Comparison of ENCODE assay signal across 22 mouse cellular contexts in the genomic region with DNA sequence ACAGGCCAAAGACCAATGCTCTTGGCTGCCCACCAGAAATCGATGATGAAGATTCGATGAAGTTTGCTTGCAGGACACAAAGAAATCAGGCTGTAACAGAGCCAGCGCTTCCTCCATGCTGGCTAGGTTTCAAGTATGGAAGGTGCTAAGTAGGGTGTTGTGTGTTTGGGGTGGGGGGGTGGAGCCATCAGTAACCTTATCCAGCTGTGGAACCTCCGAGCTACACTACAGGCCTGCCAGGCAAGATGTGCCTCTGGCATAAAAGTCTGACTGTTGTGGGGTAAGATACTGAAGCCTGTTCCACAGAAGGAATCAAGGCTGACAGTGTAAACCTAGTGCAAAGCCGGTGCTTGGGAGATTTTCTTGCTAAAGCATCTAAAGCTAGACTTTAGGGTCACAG.
A peak's percentile ranks its signal among the peaks of the same experiment; 100 is the strongest.
DNase-seq lines count a peak whose midpoint lies in the region; ATAC-seq and TF ChIP-seq lines count a peak whose summit lies in the region.
"Had no signal": no experiment of that assay in that cellular context is flagged by ENCODE, and none has a peak within 500 bp of the region (broad histone marks: within the 10 kb centered on the region; RNA-seq: fewer than 3 reads in every experiment).

No protein-coding gene starts in this region.

- WGBS in forebrain, embryonic 10.5 days: 87% methylated on average over 5 of the region's 5 CpGs
- 78% methylated on average over 5 of the region's 5 CpGs for WGBS in forebrain, embryonic 15.5 days
- 64% methylated on average over 5 of the region's 5 CpGs for WGBS in limb, embryonic 14.5 days
- WGBS in limb, embryonic 10.5 days: 84% methylated on average over 5 of the region's 5 CpGs
- 54% methylated on average over 5 of the region's 5 CpGs for WGBS in lung, embryonic 16.5 days

- H3K36me3 ChIP-seq in forebrain, embryonic 10.5 days (replicated peaks): no peaks in the 10 kb centered on the region
- H3K36me3 ChIP-seq in forebrain, embryonic 15.5 days: no peaks in the 10 kb centered on the region
- no peaks in the 10 kb centered on the region for H3K36me3 ChIP-seq in limb, embryonic 14.5 days (ENCODE audit: control insufficient read depth, insufficient read depth, low read length)
- no peaks in the 10 kb centered on the region for H3K36me3 ChIP-seq in limb, embryonic 10.5 days
- no peaks in the 10 kb centered on the region for H3K36me3 ChIP-seq in lung, embryonic 16.5 days (ENCODE audit: control insufficient read depth, insufficient read depth, low read length)
- H3K36me3 ChIP-seq: embryonic facial prominence, embryonic 15.5 days; heart, embryonic 10.5 days had no signal

- H3K9me3 ChIP-seq in forebrain, embryonic 10.5 days: peaks cover 4% of the 10 kb centered on the region; the same call in 1 of the 2 replicates
- no peaks in the 10 kb centered on the region for H3K9me3 ChIP-seq in forebrain, embryonic 15.5 days
- H3K9me3 ChIP-seq in limb, embryonic 14.5 days (ENCODE audit: control insufficient read depth, low read length): no peaks in the 10 kb centered on the region
- no peaks in the 10 kb centered on the region for H3K9me3 ChIP-seq in limb, embryonic 10.5 days (replicated peaks)
- peaks cover 3% of the 10 kb centered on the region for H3K9me3 ChIP-seq in lung, embryonic 16.5 days (ENCODE audit: control insufficient read depth, low read length)
- H3K9me3 ChIP-seq: heart, embryonic 10.5 days had no signal

- H3K27me3 ChIP-seq in forebrain, embryonic 10.5 days (ENCODE audit: poor library complexity, severe bottlenecking): no peaks in the 10 kb centered on the region
- no peaks in the 10 kb centered on the region for H3K27me3 ChIP-seq in forebrain, embryonic 15.5 days
- no peaks in the 10 kb centered on the region for H3K27me3 ChIP-seq in limb, embryonic 14.5 days (ENCODE audit: control insufficient read depth, insufficient read depth, low read length)
- H3K27me3 ChIP-seq in limb, embryonic 10.5 days (ENCODE audit: low read depth, poor library complexity, severe bottlenecking): no peaks in the 10 kb centered on the region
- no peaks in the 10 kb centered on the region for H3K27me3 ChIP-seq in lung, embryonic 16.5 days (ENCODE audit: control insufficient read depth, insufficient read depth, low read depth, low read length)
- H3K27me3 ChIP-seq: embryonic facial prominence, embryonic 15.5 days had no signal

- no peak overlapping the region for H3K9ac ChIP-seq in forebrain, embryonic 15.5 days (replicated peaks)
- H3K9ac ChIP-seq in limb, embryonic 14.5 days (ENCODE audit: low read depth, low read length, severe bottlenecking): no peak overlapping the region
- H3K9ac ChIP-seq in lung, embryonic 16.5 days (ENCODE audit: low read length): no peak overlapping the region
- H3K9ac ChIP-seq: embryonic facial prominence, embryonic 15.5 days had no signal

- no peak for DNase-seq in forebrain, embryonic 10.5 days (ENCODE audit: extremely low spot score, low spot score)
- DNase-seq in limb, embryonic 14.5 days (ENCODE audit: low spot score): no peak
- no peak for DNase-seq in limb, embryonic 10.5 days (ENCODE audit: low spot score)
- DNase-seq in lung, postnatal 14 days: no peak
- DNase-seq in testis, postnatal 10 days (ENCODE audit: low spot score): peak; percentile 27
- no peak for DNase-seq in testis, postnatal 14 days (ENCODE audit: low spot score)
- DNase-seq: adrenal gland, adult 8-10 months; adrenal gland, postnatal 36 days; B cell, adult 2 months; cerebellum, adult 2 months; cerebellum, postnatal 10 days; gastrocnemius, postnatal 10 days; heart, adult 18-20 months; heart, postnatal 10 days; heart, postnatal 4 days had no signal

- no peak overlapping the region for H3K4me2 ChIP-seq in forebrain, embryonic 15.5 days (replicated peaks)
- no peak overlapping the region for H3K4me2 ChIP-seq in limb, embryonic 14.5 days (replicated peaks; ENCODE audit: low read depth, low read length, severe bottlenecking)
- H3K4me2 ChIP-seq in lung, embryonic 16.5 days (ENCODE audit: low read depth, low read length): no peak overlapping the region
- H3K4me2 ChIP-seq: embryonic facial prominence, embryonic 15.5 days had no signal

- no peak for TF ChIP-seq POLR2A in limb, embryonic 14.5 days (IDR thresholded peaks at IDR 0.05; ENCODE audit: borderline replicate concordance, extremely low read depth, insufficient read depth, insufficient read length)

- peaks cover 17% of the 10 kb centered on the region for H3K4me1 ChIP-seq in forebrain, embryonic 10.5 days
- 0 out of 2 replicates have a peak, but pooled peaks cover 4% of the 10 kb centered on the region for H3K4me1 ChIP-seq in forebrain, embryonic 15.5 days
- H3K4me1 ChIP-seq in limb, embryonic 14.5 days (ENCODE audit: control insufficient read depth, insufficient read depth, low read length): 0 out of 2 replicates have a peak, but pooled peaks cover 3% of the 10 kb centered on the region
- 0 out of 2 replicates have a peak, but pooled peaks cover 3% of the 10 kb centered on the region for H3K4me1 ChIP-seq in limb, embryonic 10.5 days
- H3K4me1 ChIP-seq in lung, embryonic 16.5 days (replicated peaks; ENCODE audit: control insufficient read depth, insufficient read depth, low read length): 0 out of 2 replicates have a peak, but pooled peaks cover 2% of the 10 kb centered on the region
- H3K4me1 ChIP-seq: heart, embryonic 10.5 days had no signal

- ATAC-seq in forebrain, embryonic 15.5 days (replicated peaks): no peak
- peak; percentile 19; the same call in 1 of the 2 replicates for ATAC-seq in limb, embryonic 14.5 days (ENCODE audit: low FRiP score, low read depth)
- peak; percentile 78 for ATAC-seq in lung, embryonic 16.5 days (ENCODE audit: low read depth)
- ATAC-seq: CD4-positive, CD25-positive, alpha-beta regulatory T cell, adult 4 months; forebrain, embryonic 16.5 days had no signal

- peak overlapping the region; percentile 40; the same call in 1 of the 2 replicates for H3K27ac ChIP-seq in forebrain, embryonic 10.5 days
- H3K27ac ChIP-seq in forebrain, embryonic 15.5 days (replicated peaks): no peak overlapping the region
- H3K27ac ChIP-seq in limb, embryonic 14.5 days (replicated peaks; ENCODE audit: low read depth, low read length): no peak overlapping the region
- H3K27ac ChIP-seq in limb, embryonic 10.5 days: no peak overlapping the region
- H3K27ac ChIP-seq in lung, embryonic 16.5 days (ENCODE audit: low read length): no peak overlapping the region
- H3K27ac ChIP-seq: embryonic facial prominence, embryonic 15.5 days; heart, embryonic 10.5 days had no signal

- H3K4me3 ChIP-seq in forebrain, embryonic 10.5 days: no peak overlapping the region
- no peak overlapping the region for H3K4me3 ChIP-seq in forebrain, embryonic 15.5 days
- no peak overlapping the region for H3K4me3 ChIP-seq in limb, embryonic 14.5 days (replicated peaks; ENCODE audit: low read length)
- H3K4me3 ChIP-seq in limb, embryonic 10.5 days: no peak overlapping the region
- H3K4me3 ChIP-seq in lung, embryonic 16.5 days (ENCODE audit: low read length): no peak overlapping the region
- H3K4me3 ChIP-seq: embryonic facial prominence, embryonic 15.5 days; erythroblast, embryonic 14.5 days; heart, embryonic 10.5 days had no signal
